Mouse (Mus musculus) hematopoietic stem cell, adult 5-6 weeks (primary cell): Measurements from ENCODE around the gene Ppcs. TPM values are rescaled to one million over a fixed set of nuclear protein-coding genes. Genes with fewer than 3 reads are reported as not detected.

Experiments used
- ATAC-seq, 2 experiments: fragments of 125-278 bp in 1 of 2; replicated peaks in 1 of 2; 2 replicates each; pipeline ENCODE4 v1.8.0; 2016 to 2017; ENCODE audit warnings: inconsistent platforms in 2 of 2, mild to moderate bottlenecking in 2 of 2, moderate number of reproducible peaks in 2 of 2, low read depth in 1 of 2, moderate TSS enrichment in 1 of 2; ENCODE audit not compliant: low FRiP score in 2 of 2, poor library complexity in 2 of 2, severe bottlenecking in 2 of 2, insufficient read depth in 1 of 2, low TSS enrichment in 1 of 2
- total RNA-seq: library from RNA; stranded (forward); fragments of 172-1452, 232-1000 nt; gene quantifications from 2 replicates; pipeline ENCODE4 v1.2.3, GENCODE M21; 2017

The Ppcs gene
- 11.7 and 11.9 TPM in 2 replicates for total RNA-seq

DNA sequence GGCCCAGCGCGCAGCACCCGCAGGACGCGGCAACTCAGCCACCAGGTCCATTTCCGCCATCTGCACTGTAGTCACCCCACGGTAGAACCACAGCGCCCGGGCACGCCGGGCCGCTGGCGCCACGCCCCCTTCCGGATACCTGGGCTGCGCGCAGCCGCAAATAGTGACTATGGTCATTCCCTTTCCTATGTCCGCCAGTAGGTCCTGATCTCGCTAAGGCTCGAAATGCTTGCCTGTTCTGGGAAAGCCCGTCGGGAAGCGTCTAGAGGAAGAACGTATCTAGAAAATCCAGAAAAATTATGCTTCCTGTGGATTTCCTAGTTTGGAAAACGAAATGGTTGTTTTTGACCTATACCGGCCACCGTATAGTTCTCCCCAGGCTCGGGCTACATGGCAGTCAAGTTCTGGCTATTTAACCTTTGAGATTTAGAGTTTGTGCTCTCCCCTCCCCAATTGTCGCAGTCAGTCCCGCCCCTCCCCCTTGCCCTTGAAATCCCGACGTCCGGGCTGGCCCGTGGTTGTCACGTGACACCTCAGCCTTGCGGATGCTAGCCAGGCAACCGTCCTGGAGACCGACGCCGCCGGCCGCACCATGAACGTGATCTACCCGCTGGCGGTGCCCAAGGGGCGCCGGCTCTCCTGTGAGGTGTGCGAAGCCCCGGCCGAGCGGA lies at the start of gene Ppcs, which contains the start of gene Zmynd12:
Gene Ppcs (minus strand): TSS at position 127 of the 671 bp plus-strand sequence.
Gene Zmynd12 (plus strand): TSS at position 521 of the 671 bp plus-strand sequence.
- ATAC-seq, result peak; percentile 80 to 94

GRCm38 (mm10) chr4:119467720-119468380 lies 45.6 kb upstream of the Ppcs start:
- peak; percentile 18 to 42; a peak in 3 of 4 replicates for ATAC-seq

- ATAC-seq, result no peak
Observed at GRCm38 (mm10) chr4:119465841-119466240, 43.6 kb upstream of the Ppcs start.

- ATAC-seq, result peak; percentile 80 to 83
Observed at GRCm38 (mm10) chr4:119463756-119464419, 41.7 kb upstream of the Ppcs start.

- no peak for ATAC-seq
Observed at GRCm38 (mm10) chr4:119462858-119463755, 40.9 kb upstream of the Ppcs start.

DNA sequence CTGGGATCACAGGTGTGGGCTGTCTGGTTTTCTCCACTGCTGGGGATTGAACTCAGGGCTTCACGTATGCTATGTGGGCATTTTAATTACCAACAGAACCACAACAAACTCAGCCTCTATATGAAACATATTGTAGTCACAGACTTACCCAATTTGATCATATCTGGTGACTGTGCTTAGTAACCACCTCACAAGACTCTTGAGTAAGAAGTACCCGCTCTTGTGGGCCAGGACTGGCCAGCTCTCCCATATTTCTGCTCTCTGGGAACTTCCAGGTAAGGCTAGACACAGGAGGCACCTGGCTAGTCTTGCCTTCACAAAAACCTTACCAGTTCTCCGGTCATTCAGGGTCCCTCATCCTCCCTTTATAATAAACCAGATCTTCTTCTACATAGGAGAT lies 40.2 kb upstream of the Ppcs start:
- no peak for ATAC-seq

DNA sequence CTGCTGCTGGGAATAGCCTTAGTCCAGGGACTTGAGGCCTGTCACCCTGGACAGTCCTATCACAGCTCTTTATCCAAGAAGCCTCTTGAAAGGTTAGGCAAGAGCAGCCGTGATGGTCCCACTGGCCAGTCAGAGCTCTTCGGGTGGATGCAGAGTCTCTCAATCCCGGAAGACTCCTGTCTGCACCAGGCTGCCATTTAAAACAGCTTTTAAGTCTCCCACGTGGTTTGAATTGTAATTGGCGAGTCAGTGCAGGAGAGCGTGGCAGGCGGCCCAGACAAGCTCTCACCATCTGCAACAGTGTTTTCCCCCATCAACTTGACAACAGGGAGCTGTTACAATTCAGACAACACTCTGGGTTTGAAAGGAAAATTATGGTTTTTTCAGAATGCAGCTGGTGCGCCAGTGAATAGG lies 38.5 kb upstream of the Ppcs start:
- ATAC-seq, result no peak

DNA sequence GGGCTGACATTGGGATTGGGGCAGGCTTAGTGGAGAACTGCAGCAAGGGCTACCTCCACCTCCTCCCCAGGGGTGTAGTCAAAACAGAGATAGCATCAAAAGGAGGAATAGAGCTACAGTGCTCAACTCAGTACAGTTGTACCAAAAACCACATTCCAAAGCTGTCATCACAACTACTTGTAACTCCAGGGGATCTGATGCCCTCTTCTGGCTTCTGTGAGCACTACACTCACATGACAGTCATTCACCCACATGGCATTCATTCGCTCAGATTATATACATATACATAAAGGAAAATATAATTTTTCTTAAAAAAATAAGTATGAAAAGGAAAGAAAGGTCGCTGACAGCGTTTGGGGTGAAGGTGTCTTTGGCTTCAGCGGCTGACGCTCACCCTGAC lies 38.1 kb upstream of the Ppcs start:
- no peak for ATAC-seq

GRCm38 (mm10) chr4:119453533-119453932 lies 31.3 kb upstream of the Ppcs start:
- no peak for ATAC-seq

DNA sequence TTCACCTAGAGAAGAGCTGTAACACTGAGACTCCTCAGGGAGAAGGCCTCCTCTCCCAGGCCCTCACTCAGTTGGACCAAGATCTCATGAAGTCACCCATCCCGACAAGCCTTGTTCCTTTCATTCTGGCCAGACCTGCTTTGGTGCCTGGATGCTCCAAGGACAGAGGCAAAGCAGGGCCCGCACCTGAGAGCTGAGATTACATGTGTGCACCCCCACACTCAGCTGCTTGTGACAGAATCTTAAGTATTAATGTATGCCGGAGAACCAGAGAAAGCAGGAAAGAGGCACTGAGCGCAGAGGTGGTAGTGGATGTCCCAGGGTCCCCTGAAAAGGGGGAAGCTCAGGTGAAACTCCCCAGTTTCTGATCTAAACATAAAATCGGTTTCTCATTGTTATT lies 30.9 kb upstream of the Ppcs start:
- no peak for ATAC-seq

GRCm38 (mm10) chr4:119450436-119450835 lies 28.2 kb upstream of the Ppcs start:
- no peak for ATAC-seq

- ATAC-seq, result no peak
Observed at GRCm38 (mm10) chr4:119447786-119448185, 25.6 kb upstream of the Ppcs start.

DNA sequence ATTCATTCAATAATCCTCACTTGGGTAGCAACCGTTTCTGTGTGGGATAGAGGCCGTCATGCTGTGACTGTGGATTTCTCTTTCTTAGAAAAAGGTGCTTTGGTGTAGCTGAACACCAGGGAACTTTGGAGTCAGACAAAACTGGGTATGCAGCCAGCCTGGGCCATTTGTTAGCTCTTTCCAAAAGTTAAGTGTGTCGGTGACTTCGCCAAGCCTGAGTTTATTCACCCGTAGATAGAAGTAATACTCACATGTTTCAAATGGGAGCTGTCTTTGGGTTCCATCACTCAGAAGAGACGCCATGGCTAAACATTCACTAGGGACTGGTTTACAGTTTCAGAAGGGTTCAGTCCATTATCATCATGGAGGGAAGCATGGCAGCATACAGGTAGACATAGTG lies 25.0 kb upstream of the Ppcs start:
- no peak for ATAC-seq

DNA sequence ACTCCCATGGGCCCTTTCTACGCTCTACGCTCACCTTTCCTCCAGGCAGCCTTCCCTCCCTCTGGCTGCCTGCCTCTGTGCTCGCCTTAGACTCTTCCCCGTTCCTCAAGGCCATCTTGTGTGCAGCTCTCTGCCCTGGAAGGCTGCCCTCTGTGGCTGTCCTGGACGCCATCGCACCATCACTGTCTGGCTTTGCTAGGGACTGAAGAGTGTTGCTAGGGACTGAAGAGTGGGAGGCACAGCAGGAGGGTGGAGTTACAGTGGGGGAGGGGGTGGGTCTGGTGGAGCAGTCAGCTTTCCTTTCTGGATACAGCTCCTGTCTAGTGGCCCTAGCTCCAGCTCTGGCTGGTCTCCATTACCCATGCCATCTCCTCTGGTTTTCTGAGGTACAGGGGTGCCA lies 20.3 kb upstream of the Ppcs start:
- 0 out of 4 replicates have a peak, but pooled peaks of 1 of the 2 experiments have one; percentile 17 for ATAC-seq

DNA sequence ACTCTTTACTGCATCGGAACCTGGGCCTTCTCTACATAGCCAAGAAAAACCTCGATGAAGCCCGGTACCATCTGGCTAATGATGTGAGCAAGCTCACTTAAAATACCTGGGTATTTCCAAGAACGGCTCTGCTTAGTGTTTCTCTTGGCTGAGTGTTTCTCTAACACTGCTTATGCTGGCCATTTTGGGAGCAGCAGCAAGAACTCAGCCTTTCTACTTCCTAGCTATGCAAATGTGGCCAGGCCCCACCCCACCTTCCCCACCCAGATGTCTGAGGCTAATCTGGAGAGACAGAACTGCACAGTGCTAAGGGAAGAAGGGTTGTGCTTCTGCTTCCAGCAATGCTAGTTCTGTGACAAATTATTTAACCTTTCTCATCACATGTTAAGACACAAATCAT lies 19.6 kb upstream of the Ppcs start:
- ATAC-seq, result no peak

GRCm38 (mm10) chr4:119437936-119438335 lies 15.7 kb upstream of the Ppcs start:
- ATAC-seq, result no peak

- peak; percentile 74 to 75 for ATAC-seq
Observed at GRCm38 (mm10) chr4:119430678-119431077, 8.5 kb upstream of the Ppcs start.
